Mouse (Mus musculus) intestine, embryonic 16.5 days (tissue): ENCODE measurements around the gene Hapln2. TPM values are rescaled to one million over a fixed set of nuclear protein-coding genes. Genes with fewer than 3 reads are reported as not detected.

Source experiments
- ATAC-seq: fragments of 200-750 bp; cut with Nextera tagmentation; 2 replicates; pipeline ENCODE4 v1.8.0; 2017; ENCODE audit warnings: moderate TSS enrichment, moderate library complexity
- H3K27ac ChIP-seq: fragments of 300-500 bp; sonication (generic); 2 replicates; pipeline ENCODE4 v1.5.1; 2014; ENCODE audit warnings: mild to moderate bottlenecking, low read length
- H3K27me3 ChIP-seq: fragments of 300-500 bp; sonication (generic); replicated peaks from 2 replicates; pipeline ENCODE4 v1.6.1; 2014; ENCODE audit warnings: low read length, control low read depth, mixed read lengths; ENCODE audit not compliant: control insufficient read depth, insufficient read depth
- H3K36me3 ChIP-seq: fragments of 300-500 bp; sonication (generic); 2 replicates; pipeline ENCODE4 v1.6.1; 2014; ENCODE audit warnings: low read length, control low read depth; ENCODE audit not compliant: control insufficient read depth, insufficient read depth
- H3K4me1 ChIP-seq: fragments of 300-500 bp; sonication (generic); 2 replicates; pipeline ENCODE4 v1.6.1; 2014; ENCODE audit warnings: low read length, control low read depth, mixed read lengths; ENCODE audit not compliant: control insufficient read depth, insufficient read depth
- H3K4me2 ChIP-seq: fragments of 300-500 bp; sonication (generic); 2 replicates; pipeline ENCODE4 v1.6.1; 2014; ENCODE audit warnings: low read depth, low read length, control low read depth
- H3K4me3 ChIP-seq: fragments of 300-500 bp; sonication (generic); 2 replicates; pipeline ENCODE4 v1.5.1; 2014; ENCODE audit warnings: mild to moderate bottlenecking, low read length
- H3K9ac ChIP-seq: fragments of 300-500 bp; sonication (generic); 2 replicates; pipeline ENCODE4 v1.6.1; 2014; ENCODE audit warnings: low read depth, low read length
- H3K9me3 ChIP-seq: fragments of 300-500 bp; sonication (generic); 2 replicates; pipeline ENCODE4 v1.6.1; 2016; ENCODE audit warnings: low read length, control low read depth; ENCODE audit not compliant: control insufficient read depth
- whole genome bisulfite sequencing: fragments of 180-500 bp; shearing (Covaris S2); extraction: QIAGEN DNeasy Blood & Tissue Kit; methylation state at CpG from one replicate; pipeline ENCODE4 v1.1.7; 2014; 5-methylcytosine and 5-hydroxymethylcytosine counted together
- polyA plus RNA-seq: library from polyadenylated mRNA; unstranded; fragments of >200 nt; fragmentation: Nextera tagmentation; extraction: Ambion mirVana; gene quantifications from 2 replicates; pipeline ENCODE4 v1.2.1, GENCODE M21; 2015

Hapln2 gene
- polyA plus RNA-seq, 1 experiment from 2014 or later: not detected

- peak overlapping the region; percentile 64 for H3K4me3 ChIP-seq
- peak overlapping the region; percentile 14; the same call in 1 of the 2 replicates for H3K27ac ChIP-seq
- H3K9me3 ChIP-seq: no peaks in the 10 kb centered on the region
- WGBS: 51% methylated on average over 14 of the region's 14 CpGs
- H3K4me1 ChIP-seq: peaks cover 42% of the 10 kb centered on the region
- peak overlapping the region; percentile 93 for H3K4me2 ChIP-seq
- 0 out of 2 replicates have a peak, but pooled peaks cover 4% of the 10 kb centered on the region for H3K27me3 ChIP-seq
- ATAC-seq: peak; percentile 0; the same call in 1 of the 2 replicates
- no peaks in the 10 kb centered on the region for H3K36me3 ChIP-seq
- peak overlapping the region; percentile 47; the same call in 1 of the 2 replicates for H3K9ac ChIP-seq
Observed at GRCm38 (mm10) chr3:87973593-87974380, 53.6 kb downstream of the Hapln2 start.

DNA sequence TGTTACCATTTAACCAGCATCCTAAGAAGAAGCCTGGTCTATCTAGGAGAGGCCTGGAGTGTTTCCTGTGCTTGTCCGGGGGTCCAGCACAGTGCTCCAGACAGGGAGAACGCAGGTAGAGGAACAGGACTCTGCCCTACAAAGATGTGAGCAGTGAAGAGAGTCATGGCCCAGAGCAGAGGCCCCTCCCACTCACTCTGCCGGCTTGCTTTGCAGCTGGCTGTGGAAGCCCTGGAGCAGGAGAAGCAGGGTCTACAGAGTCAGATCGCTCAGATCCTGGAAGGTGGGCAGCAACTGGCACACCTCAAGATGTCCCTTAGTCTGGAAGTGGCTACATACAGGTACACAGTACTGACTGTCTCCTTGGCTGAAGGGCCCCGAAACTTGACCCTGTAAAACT is 54.6 kb downstream of the Hapln2 start:
- Histone ChIP-seq H3K27me3 (0 out of 2 replicates have a peak, but pooled peaks cover 4% of the 10 kb centered on the region), H3K9ac (peak overlapping the region; percentile 82), H3K4me1 (peaks cover 42% of the 10 kb centered on the region), H3K36me3 (no peaks in the 10 kb centered on the region), H3K4me3 (peak overlapping the region; percentile 64), H3K9me3 (no peaks in the 10 kb centered on the region), H3K4me2 (peak overlapping the region; percentile 93), H3K27ac (peak overlapping the region; percentile 33; the same call in 1 of the 2 replicates)
- WGBS: 24% methylated on average over 5 of the region's 5 CpGs
- ATAC-seq: no peak

- no peak for ATAC-seq
- Histone ChIP-seq H3K9me3 (no peaks in the 10 kb centered on the region), H3K4me1 (peaks cover 42% of the 10 kb centered on the region), H3K27me3 (0 out of 2 replicates have a peak, but pooled peaks cover 4% of the 10 kb centered on the region), H3K9ac (peak overlapping the region; percentile 82), H3K4me2 (peak overlapping the region; percentile 93), H3K27ac (0 out of 2 replicates have a peak overlapping the region, but pooled peaks have one; percentile 17), H3K4me3 (peak overlapping the region; percentile 64), H3K36me3 (no peaks in the 10 kb centered on the region)
- WGBS: 20% methylated on average over 8 of the region's 8 CpGs
Observed at GRCm38 (mm10) chr3:87972203-87972664, 55.1 kb downstream of the Hapln2 start.

Other genes starting within 250 kb of the Hapln2 start
- gene Ntrk1, start 232.4 kb downstream of the Hapln2 start, polyA plus RNA-seq: 1.4 and 1.6 TPM in 2 replicates
- 0.27 and 0.39 TPM in 2 replicates for gene Insrr, start 230.6 kb downstream of the Hapln2 start, polyA plus RNA-seq
- 22.2 and 22.5 TPM in 2 replicates for gene Pear1, start 203.3 kb downstream of the Hapln2 start, polyA plus RNA-seq
- 0.36 and 0.37 TPM in 2 replicates for gene Sh2d2a, start 180.8 kb downstream of the Hapln2 start, polyA plus RNA-seq
- 9.8 and 10.7 TPM in 2 replicates for gene Prcc, start 142.0 kb downstream of the Hapln2 start, polyA plus RNA-seq
- gene Hdgf, start 121.3 kb downstream of the Hapln2 start, polyA plus RNA-seq: 75.5 and 76.0 TPM in 2 replicates
- 78.7 and 80.6 TPM in 2 replicates for gene Mrpl24, start 108.1 kb downstream of the Hapln2 start, polyA plus RNA-seq
- 37.2 and 39.8 TPM in 2 replicates for gene Isg20l2, start 97.3 kb downstream of the Hapln2 start, polyA plus RNA-seq
- gene Rrnad1, start 96.9 kb downstream of the Hapln2 start, polyA plus RNA-seq: 14.2 and 14.3 TPM in 2 replicates
- 3.8 TPM in 2 replicates for gene Crabp2, start 78.9 kb downstream of the Hapln2 start, polyA plus RNA-seq
- gene Nes, start 56.5 kb downstream of the Hapln2 start, polyA plus RNA-seq: 9.4 and 10.3 TPM in 2 replicates
- gene Bcan, start 27.4 kb downstream of the Hapln2 start, polyA plus RNA-seq: 0.18 and 0.67 TPM in 2 replicates
- 30.4 and 38.3 TPM in 2 replicates for gene Gpatch4, start 15.5 kb upstream of the Hapln2 start, polyA plus RNA-seq
- gene Naxe, start 30.9 kb upstream of the Hapln2 start, polyA plus RNA-seq: 170 and 178 TPM in 2 replicates
- not detected in 2 replicates for gene Ttc24, start 50.7 kb upstream of the Hapln2 start, polyA plus RNA-seq
- 14.3 and 14.5 TPM in 2 replicates for gene Iqgap3, start 54.4 kb upstream of the Hapln2 start, polyA plus RNA-seq
- gene Mef2d, start 114.8 kb upstream of the Hapln2 start, polyA plus RNA-seq: 13.7 and 23.2 TPM in 2 replicates
- 0.69 and 1.3 TPM in 2 replicates for gene Rhbg, start 227.1 kb upstream of the Hapln2 start, polyA plus RNA-seq